Mouse (Mus musculus) c-Kit-positive CD71-negative TER-119-negative erythroid progenitor cells, embryonic 14.5 days (primary cell): ENCODE measurements around the gene Mup8.
"Not testable (repeated sequence)": the region's sequence is repeated elsewhere in the genome, so short reads cannot be mapped to it uniquely, and the experiment has no call there.

Source experiments
- DNase-seq: peaks from one replicate; pipeline ENCODE4 v3.0.0-alpha.2; 2013; ENCODE audit warnings: low read depth

Gene Mup8

DNA sequence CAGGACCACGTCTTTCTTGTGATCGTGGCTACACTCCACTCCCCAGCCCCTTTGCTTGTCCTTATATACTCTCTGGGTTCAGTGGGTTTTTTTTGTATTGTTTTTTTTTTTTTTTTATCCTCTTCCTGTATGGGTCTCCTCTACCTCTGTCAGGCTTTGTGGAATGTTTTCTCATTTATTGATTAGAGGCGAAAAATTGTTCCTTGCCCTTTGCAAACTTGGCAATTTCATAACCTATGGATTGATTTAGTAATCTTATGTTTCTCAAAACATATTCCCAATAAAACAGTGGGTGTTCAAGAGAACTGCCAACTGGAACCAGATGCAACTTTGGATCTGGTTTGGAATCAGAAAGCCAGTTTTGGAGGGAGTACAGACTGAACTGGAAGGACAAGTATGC, at the start of gene Mup8:
Mup8 (minus strand) TSS at position 101 of the 400 bp plus-strand sequence.
- not testable (repeated sequence) for DNase-seq

DNA sequence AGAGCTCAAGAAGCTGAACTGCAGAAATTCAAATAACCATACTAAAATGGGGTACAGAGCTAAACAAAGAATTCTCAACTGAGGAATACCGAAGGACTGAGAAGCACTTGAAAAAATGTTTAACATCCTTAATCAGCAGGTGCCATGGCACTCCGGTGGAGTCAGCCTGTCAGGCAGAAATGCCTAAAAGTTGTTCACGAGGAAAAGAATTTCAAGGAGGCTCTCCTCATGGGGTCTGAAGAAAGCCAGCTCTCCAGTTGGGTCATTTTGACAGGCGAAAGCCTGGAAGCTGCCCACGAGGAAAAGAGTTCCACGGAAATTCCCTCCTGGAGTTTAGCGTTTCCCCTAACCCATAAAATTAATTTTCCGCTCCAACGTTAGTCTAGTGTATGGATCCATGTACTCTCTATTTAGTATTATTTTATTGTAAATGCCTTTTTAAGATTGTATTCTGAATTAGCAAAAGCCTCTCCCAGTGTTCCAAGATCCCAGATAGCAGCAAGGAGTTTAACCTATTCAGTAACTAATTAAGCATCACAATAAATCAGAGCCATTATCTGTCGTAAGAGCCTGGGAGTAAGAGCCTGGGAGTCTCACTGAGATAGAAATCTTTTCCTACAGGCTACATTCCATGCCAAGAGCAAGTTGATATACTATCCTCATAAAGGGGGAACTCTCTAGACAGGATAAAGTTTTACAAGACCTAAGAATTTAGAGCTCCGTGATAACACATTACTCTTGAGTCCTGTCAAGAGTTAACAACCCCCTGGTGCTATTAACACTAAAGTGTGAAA, 43.8 kb upstream of the Mup8 start:
- DNase-seq: not testable (repeated sequence)

DNA sequence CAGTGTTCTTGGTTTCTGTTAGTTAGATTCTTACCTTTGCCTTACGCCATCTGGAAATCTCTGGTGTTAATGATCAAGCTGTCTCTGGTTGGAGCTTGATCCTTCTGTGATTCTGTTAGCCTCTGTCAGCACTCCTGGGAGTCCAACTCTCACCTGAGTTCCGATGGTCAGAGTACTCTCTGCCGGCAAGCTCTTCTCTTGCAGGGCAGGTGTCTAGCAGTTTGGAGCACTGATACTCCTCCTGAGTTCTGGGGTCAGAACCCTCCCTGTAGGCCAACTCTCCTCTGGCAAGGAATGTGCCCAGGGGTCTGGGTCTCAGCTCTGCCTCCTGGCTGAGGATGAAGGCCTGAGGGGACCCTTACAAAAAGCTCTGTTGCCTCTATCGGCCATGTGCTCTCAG, 40.3 kb upstream of the Mup8 start:
- not testable (repeated sequence) for DNase-seq
